Mouse (Mus musculus) left cerebral cortex, adult 18-20 months (tissue): ENCODE measurements at regions not wholly inside any gene's neighbourhood (a gene's known extent, or its start where the extent isn't known, plus 50 kb on each side); places are given as distances from the start of the nearest gene placed in this dataset.

Experiments used
- DNase-seq, 2 experiments: peaks; one replicate each; pipeline ENCODE4 v3.0.0; 2021 to 2022; ENCODE audit warnings: low spot score in 2 of 2, mixed read lengths in 1 of 2

GRCm38 (mm10) chr2:172770606-172771005 lies 169.5 kb downstream of the Bmp7 start:
- DNase-seq, result no peak

DNA sequence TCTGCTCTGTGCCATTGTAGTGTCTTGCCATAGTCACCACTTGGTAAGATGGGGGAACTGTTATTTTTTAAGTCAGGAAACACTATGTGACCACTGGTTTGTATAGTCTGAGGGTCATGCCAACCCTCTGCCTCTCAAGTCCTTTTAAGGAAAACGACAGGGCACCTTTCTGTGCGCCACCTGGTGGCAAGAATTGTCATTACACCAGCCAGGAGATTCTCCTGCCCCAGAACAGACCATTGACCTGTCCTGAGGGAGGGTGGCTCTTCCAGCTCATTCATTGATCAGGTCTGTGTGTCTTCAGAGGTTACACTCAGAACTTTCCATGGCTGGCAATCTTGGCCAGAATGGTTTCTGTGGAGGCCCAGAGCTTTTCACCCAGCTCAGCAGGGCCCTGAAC lies 166.9 kb downstream of the Bmp7 start:
- peak; percentile 46 to 72 for DNase-seq

GRCm38 (mm10) chr2:172776485-172776884 lies 163.6 kb downstream of the Bmp7 start:
- no peak for DNase-seq

DNA sequence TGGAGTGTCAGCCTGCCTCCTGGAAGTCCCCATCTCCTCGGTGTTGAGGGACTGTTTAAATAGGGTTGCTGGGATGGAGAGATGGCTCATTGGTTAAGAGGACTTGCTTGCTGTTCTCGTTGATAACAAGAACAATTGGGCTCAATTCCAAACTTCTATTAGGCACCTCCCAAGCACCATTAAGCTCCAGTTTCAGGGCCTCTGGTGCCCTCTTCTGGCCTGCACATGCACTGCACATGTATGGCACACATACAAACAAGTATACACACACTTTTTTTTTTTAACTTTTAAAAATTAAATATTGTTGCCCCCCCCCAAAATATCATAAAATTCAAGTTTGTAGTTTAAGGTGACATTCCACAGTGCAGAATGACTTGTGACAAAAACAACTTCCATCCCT lies 162.3 kb downstream of the Bmp7 start:
- no peak for DNase-seq

- DNase-seq, result no peak
These were observed 161.0 kb downstream of the Bmp7 start for GRCm38 (mm10) chr2:172779096-172779495.

DNA sequence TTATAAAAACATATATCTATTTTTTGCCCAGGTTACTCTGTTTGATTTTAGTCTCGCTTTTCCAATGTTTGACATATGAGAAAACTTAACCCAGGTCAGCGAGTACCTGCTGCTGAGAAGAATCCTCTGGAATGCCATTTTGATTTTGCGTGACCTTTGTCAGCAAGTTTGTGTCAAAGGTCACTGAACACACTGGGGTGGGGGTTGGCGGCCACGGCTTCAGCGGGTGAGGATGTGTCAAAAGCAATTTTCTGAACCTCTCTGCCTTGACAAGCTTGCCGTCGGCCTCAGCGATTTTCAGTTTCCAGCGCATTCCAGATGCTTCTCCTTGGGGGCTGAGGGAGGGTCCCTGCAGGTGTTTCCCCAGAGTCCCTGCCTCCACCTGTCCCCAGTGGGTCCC lies 157.4 kb downstream of the Bmp7 start:
- no peak for DNase-seq

DNA sequence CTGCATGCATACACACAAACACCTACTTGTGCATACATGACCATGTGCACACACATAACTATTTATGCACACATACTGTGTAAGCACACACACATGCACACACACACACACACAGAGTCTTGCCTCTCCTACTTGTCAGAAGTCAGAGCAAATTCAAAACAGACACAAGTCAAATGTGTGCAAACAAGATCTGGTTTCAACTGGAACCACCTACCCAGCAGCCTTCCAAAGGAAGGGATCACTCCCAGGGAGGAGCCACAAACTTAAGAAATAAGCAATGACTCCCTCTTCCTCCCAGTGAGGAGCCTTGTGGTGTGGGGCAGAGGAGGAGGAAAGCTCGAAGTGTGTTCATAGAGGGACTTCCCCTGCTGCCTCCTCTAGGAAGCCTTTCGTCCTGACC lies 153.8 kb downstream of the Bmp7 start:
- DNase-seq, result no peak

GRCm38 (mm10) chr2:172787203-172787944 lies 152.7 kb downstream of the Bmp7 start:
- DNase-seq, result no peak

DNA sequence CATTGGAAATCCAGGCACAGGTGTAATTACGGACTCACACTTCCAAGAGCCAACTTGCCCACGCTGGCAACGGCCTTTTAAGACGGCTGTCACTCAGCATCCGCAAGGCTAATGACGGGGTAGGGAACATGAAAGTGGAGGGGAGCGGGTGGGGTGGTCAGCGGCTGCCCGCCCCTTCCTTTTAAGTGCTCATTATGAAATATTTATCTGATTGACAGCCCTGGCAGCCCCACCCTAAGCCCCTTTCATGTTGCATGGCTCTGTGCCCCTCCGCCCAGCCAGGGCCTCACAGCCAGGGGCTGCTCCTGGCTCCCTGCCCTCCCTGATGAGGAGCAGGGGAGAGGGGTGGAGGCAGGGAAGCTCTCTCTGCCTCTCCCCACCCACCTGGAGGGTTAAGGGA lies 150.9 kb downstream of the Bmp7 start:
- DNase-seq, result no peak

GRCm38 (mm10) chr2:172792555-172792954 lies 147.6 kb downstream of the Bmp7 start:
- no peak for DNase-seq

DNA sequence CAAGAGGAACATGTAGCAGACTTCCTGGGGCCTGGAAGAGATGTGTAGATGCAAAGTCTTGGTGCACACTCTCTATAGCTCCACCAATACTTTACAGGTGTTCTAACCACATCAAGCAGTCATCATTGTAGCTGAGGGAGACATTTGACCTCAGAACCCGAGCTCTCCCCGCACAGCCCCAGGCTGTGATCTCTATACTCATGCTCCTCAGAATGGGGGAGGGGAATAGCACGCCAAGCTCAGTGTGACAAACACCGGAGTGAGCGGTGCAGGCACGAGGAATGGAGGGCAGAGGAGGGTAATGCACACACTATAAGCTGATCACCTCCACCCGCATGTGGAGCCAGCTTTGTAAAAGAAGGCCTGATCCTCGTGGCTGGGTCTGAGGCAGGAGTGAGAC lies 146.1 kb downstream of the Bmp7 start:
- no peak for DNase-seq

- no peak for DNase-seq
These were observed 145.3 kb downstream of the Bmp7 start for GRCm38 (mm10) chr2:172794771-172795170.

GRCm38 (mm10) chr2:172796104-172796503 lies 144.0 kb downstream of the Bmp7 start:
- no peak for DNase-seq

DNA sequence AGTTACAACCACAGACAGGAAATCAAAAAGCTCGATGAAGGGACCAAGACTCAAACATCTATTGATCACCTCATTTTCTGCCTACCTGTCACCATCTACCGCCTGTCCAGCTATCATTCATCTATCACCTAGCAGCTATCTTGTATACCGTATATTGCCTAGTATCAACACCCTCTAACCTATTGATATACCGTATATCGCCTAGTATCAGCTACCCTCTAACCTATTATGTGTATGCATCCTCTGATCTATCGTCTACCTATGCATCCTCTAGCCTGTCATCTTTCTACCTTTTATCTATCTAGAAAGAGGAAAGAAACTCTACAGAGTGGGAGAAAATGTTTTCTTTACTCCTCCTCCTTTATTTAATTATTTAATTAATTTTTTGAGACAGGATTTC lies 143.2 kb downstream of the Bmp7 start:
- DNase-seq, result no peak

GRCm38 (mm10) chr2:172799951-172800350 lies 140.2 kb downstream of the Bmp7 start:
- no peak for DNase-seq

DNA sequence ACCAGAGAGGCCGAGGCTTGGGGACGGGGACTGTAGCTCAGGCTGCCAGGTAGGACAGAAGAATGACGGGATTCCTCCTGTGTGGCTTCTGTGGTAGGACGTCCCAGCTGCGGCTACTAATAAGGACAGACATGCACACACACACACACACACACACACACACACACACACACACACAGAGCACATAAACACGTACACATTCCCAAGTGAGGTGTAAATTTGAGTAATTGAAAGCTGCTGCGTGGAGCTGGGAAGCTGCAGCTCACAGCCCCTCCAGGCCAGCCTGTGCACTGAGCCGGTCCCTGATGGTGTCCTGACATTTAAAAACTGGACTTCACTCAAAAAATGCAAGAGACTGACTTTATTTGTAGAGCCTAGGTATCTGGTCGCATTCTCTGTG lies 139.3 kb downstream of the Bmp7 start:
- DNase-seq, result no peak

GRCm38 (mm10) chr2:172801804-172802203 lies 138.3 kb downstream of the Bmp7 start:
- no peak for DNase-seq

DNA sequence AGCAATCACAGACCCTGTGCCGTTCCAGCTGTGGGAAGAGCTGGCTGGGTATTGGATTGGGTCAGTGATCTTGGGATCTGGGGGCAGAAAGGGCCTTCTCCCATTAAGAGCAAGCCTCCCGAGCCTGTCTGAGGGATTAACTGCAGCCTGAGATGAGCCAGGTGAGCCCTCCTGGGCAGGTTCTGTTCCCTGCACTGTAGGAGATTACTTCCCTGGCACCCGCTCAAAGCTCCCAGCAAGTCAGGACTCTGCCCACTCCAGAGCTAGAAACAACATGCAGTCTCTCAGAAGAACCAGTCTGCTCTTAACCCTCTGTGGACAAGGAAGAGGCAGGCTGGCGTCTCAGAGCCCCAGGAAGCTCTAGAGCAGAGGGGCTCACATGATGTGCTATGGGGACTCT lies 132.7 kb downstream of the Bmp7 start:
- no peak for DNase-seq

DNA sequence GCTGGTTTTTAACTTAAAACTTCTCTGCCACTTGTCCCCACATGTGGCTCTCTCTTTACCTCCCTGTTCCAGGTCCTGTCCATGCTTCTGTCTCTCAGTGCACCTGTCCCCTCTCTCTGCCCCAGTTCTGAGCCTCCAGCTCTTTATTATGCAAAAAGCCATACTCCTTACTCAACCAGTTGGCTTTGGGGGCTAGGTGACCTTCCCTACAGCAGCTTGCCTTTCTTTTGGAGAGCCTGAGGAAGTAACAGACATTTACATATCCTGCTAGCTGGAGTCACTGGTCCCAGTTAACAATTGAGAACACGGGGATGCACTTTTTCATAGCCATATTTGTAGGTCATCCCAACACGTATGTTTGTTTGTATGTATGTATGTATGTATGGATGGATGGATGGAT lies 130.8 kb downstream of the Bmp7 start:
- no peak for DNase-seq

GRCm38 (mm10) chr2:172813319-172813718 lies 126.8 kb downstream of the Bmp7 start:
- DNase-seq, result no peak

DNA sequence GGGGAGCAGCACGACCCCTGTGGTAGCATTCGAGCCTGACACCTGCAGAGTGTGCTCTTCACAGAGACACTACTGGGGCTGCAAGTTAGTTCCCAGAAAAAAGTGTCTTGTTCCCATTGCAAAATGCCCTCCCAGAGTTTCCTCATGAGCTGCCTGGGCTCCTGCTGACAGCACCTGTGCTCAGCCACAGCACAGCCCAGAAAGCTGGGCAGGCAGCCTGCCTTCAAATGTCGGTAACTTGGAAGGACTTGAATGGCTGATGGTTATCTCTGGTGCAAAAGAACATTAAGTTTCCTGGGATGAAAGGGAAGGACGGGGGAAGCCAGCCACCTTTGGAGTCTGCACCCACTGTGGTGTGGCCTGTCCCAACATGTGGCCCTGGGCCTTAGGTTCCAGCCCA lies 126.2 kb downstream of the Bmp7 start:
- DNase-seq, result no peak

GRCm38 (mm10) chr2:172815146-172815545 lies 125.0 kb downstream of the Bmp7 start:
- DNase-seq, result no peak

GRCm38 (mm10) chr2:172817058-172817745 lies 122.9 kb downstream of the Bmp7 start:
- no peak for DNase-seq
